Mouse (Mus musculus) midbrain, embryonic 10.5 days (tissue): ENCODE measurements around the gene Ip6k3. TPM values are rescaled to one million over a fixed set of nuclear protein-coding genes. Genes with fewer than 3 reads are reported as not detected.

ENCODE experiments used
- DNase-seq: peaks from one replicate; pipeline ENCODE4 v3.0.0-alpha.2; 2017; ENCODE audit warnings: low spot score
- H3K27ac ChIP-seq: fragments of 300-500 bp; sonication (generic); replicated peaks from 2 replicates; pipeline ENCODE4 v1.5.1; 2016; ENCODE audit warnings: mild to moderate bottlenecking
- H3K27me3 ChIP-seq: fragments of 300-500 bp; sonication (generic); 2 replicates; pipeline ENCODE4 v1.6.1; 2016; ENCODE audit warnings: low read depth, mild to moderate bottlenecking; ENCODE audit not compliant: poor library complexity, severe bottlenecking
- H3K36me3 ChIP-seq: fragments of 300-500 bp; sonication (generic); 2 replicates; pipeline ENCODE4 v1.6.1; 2016; ENCODE audit warnings: mild to moderate bottlenecking, moderate library complexity
- H3K4me1 ChIP-seq: fragments of 300-500 bp; sonication (generic); 2 replicates; pipeline ENCODE4 v1.6.1; 2016
- H3K4me3 ChIP-seq: fragments of 300-500 bp; sonication (generic); 2 replicates; pipeline ENCODE4 v1.5.1; 2016; ENCODE audit warnings: mild to moderate bottlenecking, moderate library complexity
- H3K9me3 ChIP-seq: fragments of 300-500 bp; sonication (generic); replicated peaks from 2 replicates; pipeline ENCODE4 v1.6.1; 2016; ENCODE audit warnings: mild to moderate bottlenecking
- WGBS: fragments of 180-500 bp; shearing (Covaris S2); methylation state at CpG from one replicate; pipeline ENCODE4 v1.1.7; 2016; 5-methylcytosine and 5-hydroxymethylcytosine counted together
- polyA plus RNA-seq: library from polyadenylated mRNA; unstranded; fragments of >200 nt; fragmentation: Nextera tagmentation; extraction: Ambion mirVana; gene quantifications from 2 replicates; pipeline ENCODE4 v1.2.1, GENCODE M21; 2016

The Ip6k3 gene
- polyA plus RNA-seq, 1 experiment from 2014 or later, result not detected

DNA sequence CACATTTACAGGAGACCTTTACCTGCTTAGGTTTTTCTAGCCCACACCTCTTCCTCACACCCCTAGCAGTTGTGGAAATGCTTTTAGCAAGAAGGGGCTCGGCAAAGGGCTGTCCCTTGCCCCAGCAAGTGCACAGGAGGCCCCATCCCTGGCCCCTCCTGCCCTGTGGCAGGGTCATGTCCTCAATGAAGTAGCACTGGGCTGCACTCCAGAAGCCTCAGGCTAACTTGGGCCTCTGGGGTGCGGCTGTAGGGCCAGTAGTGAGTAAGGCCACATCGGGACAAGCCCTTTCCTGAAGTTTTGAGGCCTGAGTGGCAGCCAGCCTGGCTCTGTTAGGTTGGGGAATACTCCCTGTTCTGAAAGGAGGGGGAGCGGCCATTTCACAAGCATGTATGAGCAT lies 6.7 kb downstream of the Ip6k3 start:
- WGBS, result 85% methylated on average over 4 of the region's 4 CpGs
- DNase-seq, result no peak
- Histone ChIP-seq H3K27me3 (peaks cover 8% of the 10 kb centered on the region; the same call in 1 of the 2 replicates), H3K4me1 (peaks cover 4% of the 10 kb centered on the region; the same call in 1 of the 2 replicates), H3K9me3 (no peaks in the 10 kb centered on the region), H3K27ac (0 out of 2 replicates have a peak overlapping the region, but pooled peaks have one; percentile 17), H3K36me3 (no peaks in the 10 kb centered on the region), H3K4me3 (no peak overlapping the region)

DNA sequence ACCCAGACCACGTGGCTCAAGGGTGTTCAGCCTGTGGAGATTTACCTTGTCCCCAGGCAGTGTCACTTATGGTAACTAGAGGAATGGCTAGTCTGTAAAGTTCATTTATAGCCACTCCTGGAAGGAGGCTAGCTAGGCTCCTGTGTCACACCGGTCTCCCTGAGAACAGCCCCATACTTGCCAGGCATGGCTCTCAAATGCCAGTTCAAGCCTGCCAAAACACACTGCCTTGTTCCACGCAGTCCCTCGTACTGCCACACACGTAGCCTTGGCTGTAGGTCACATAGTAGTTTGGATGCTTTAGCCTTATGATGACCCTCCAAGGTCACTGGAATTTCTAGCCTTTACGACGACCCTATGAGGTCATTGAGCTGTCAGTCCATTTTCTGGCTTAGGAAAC lies 8.4 kb downstream of the Ip6k3 start:
- Histone ChIP-seq H3K36me3 (no peaks in the 10 kb centered on the region), H3K27me3 (peaks cover 8% of the 10 kb centered on the region; the same call in 1 of the 2 replicates), H3K27ac (no peak overlapping the region), H3K4me1 (peaks cover 7% of the 10 kb centered on the region; the same call in 1 of the 2 replicates), H3K9me3 (no peaks in the 10 kb centered on the region), H3K4me3 (no peak overlapping the region)
- no peak for DNase-seq
- whole genome bisulfite sequencing, result 81% methylated on average over 7 of the region's 7 CpGs

DNA sequence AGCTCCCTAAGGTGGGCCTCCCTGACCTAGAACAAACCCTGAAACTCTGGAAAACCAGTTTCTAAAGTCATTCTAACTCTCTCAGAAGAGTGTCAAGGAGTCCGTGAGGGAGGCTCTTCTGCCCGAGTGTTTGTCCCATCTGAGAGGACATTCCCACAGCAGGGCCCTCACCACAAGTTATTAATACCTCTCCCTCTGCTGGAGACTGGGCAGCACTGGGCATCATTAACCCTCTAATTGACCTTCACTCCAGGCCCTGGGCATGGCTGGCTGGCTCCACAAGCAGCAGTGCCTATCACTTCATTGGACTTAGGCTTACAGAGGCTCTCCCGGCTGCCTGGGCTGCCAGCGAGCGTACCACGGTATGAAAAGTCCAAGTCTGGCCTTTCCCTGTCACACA lies 9.2 kb downstream of the Ip6k3 start:
- H3K4me3 ChIP-seq, result no peak overlapping the region
- peaks cover 8% of the 10 kb centered on the region; the same call in 1 of the 2 replicates for H3K27me3 ChIP-seq
- no peak for DNase-seq
- WGBS, result 90% methylated on average over 6 of the region's 6 CpGs
- no peak overlapping the region; the same call in 1 of the 2 replicates for H3K27ac ChIP-seq
- H3K9me3 ChIP-seq, result no peaks in the 10 kb centered on the region
- no peaks in the 10 kb centered on the region for H3K36me3 ChIP-seq
- H3K4me1 ChIP-seq, result peaks cover 14% of the 10 kb centered on the region

DNA sequence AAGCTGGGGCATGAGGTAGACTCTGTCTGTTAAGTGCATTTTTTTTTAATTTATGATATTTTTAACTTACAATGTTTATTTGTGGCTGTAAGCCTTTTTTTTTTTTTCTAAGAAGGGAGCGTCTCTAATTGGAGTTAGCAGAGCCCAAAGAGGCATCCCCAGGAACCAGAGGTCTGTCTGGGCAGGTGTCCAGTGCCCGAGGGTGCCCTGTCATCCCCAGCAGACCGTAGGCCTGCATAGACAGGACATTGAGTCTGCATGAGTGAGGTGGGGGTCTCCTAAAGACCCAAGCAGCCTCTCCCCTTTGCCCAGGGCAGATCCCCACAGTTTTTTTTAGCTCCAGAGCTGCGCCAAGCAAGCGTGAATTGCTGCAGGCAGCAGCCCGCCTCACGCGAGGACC lies 11.8 kb downstream of the Ip6k3 start:
- peaks cover 5% of the 10 kb centered on the region; the same call in 1 of the 2 replicates for H3K27me3 ChIP-seq
- peak overlapping the region; percentile 49; the same call in 1 of the 2 replicates for H3K27ac ChIP-seq
- no peak for DNase-seq
- H3K4me3 ChIP-seq, result no peak overlapping the region
- H3K4me1 ChIP-seq, result peaks cover 31% of the 10 kb centered on the region
- no peaks in the 10 kb centered on the region for H3K36me3 ChIP-seq
- WGBS, result 82% methylated on average over 8 of the region's 8 CpGs
- no peaks in the 10 kb centered on the region for H3K9me3 ChIP-seq

DNA sequence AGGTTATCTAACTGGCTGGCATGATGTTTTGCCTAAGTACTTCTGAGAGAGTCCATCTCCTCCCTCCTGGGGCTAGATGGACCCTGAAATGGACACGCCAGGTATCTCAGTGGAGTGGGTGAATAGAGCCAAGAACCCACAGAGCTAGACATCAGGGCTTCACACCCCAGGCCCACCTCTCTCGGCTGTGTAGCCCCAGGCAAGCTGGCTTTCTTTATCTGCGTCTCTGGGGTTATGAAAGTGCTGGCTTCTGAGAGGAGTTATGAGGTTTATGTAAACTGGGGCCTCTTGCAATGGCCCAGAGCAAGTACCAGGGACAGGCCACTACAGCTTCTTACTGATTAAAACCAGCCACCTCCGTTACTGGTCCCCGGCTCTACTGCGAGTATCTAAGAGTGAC lies 12.7 kb downstream of the Ip6k3 start:
- no peak for DNase-seq
- H3K4me1 ChIP-seq, result peaks cover 32% of the 10 kb centered on the region
- 83% methylated on average over 6 of the region's 6 CpGs for WGBS
- H3K27me3 ChIP-seq, result peaks cover 5% of the 10 kb centered on the region; the same call in 1 of the 2 replicates
- H3K9me3 ChIP-seq, result no peaks in the 10 kb centered on the region
- no peak overlapping the region for H3K27ac ChIP-seq
- no peak overlapping the region for H3K4me3 ChIP-seq
- no peaks in the 10 kb centered on the region for H3K36me3 ChIP-seq

DNA sequence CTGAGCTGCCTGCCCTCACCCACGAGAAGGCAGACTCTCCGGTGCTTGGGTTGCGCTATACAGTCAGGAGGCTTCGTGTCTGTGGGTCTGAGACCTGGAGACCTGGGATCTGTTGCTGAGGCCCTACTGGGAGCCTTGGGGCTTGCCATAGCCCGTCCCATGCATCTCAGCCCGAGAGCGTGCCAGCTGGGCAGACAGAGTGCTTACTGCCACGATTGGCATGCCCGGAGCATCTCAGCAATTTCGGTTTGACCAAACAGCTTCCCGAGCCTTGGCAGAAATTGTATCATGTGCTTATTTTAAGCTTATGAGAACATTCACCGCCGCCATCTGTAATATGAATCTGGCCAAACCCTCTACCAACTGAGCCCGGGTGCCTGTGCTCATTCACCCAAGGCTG lies 13.3 kb downstream of the Ip6k3 start:
- Histone ChIP-seq H3K4me3 (no peak overlapping the region), H3K27ac (no peak overlapping the region), H3K36me3 (no peaks in the 10 kb centered on the region), H3K4me1 (peaks cover 32% of the 10 kb centered on the region), H3K9me3 (no peaks in the 10 kb centered on the region), H3K27me3 (peaks cover 5% of the 10 kb centered on the region; the same call in 1 of the 2 replicates)
- no peak for DNase-seq
- 89% methylated on average over 14 of the region's 14 CpGs for WGBS

DNA sequence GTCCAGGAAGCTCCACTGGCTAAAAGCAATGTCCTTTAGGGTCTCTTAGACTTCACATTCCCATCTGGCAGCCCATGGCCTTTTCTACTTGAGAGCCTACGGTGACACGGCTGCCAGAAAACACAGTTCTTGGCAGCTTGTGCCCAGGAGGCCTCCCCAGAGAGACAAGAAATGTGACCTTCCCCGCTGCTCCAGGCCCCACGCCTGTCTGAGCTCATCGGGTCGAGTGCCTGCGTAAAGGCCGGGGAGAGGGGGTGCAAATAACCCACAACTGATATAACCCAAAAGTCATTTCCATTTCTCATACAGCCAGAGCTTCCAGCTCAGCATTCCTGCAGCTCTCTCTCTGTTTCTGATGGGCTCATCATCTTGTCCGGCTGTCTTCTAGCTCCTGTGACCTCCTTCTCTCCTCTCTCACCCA lies 13.8 kb downstream of the Ip6k3 start:
- H3K4me3 ChIP-seq, result no peak overlapping the region
- 0 out of 2 replicates have a peak overlapping the region, but pooled peaks have one; percentile 59 for H3K27ac ChIP-seq
- DNase-seq, result no peak
- H3K4me1 ChIP-seq, result peaks cover 36% of the 10 kb centered on the region
- H3K27me3 ChIP-seq, result peaks cover 5% of the 10 kb centered on the region; the same call in 1 of the 2 replicates
- WGBS, result 73% methylated on average over 9 of the region's 9 CpGs
- H3K36me3 ChIP-seq, result no peaks in the 10 kb centered on the region
- no peaks in the 10 kb centered on the region for H3K9me3 ChIP-seq

DNA sequence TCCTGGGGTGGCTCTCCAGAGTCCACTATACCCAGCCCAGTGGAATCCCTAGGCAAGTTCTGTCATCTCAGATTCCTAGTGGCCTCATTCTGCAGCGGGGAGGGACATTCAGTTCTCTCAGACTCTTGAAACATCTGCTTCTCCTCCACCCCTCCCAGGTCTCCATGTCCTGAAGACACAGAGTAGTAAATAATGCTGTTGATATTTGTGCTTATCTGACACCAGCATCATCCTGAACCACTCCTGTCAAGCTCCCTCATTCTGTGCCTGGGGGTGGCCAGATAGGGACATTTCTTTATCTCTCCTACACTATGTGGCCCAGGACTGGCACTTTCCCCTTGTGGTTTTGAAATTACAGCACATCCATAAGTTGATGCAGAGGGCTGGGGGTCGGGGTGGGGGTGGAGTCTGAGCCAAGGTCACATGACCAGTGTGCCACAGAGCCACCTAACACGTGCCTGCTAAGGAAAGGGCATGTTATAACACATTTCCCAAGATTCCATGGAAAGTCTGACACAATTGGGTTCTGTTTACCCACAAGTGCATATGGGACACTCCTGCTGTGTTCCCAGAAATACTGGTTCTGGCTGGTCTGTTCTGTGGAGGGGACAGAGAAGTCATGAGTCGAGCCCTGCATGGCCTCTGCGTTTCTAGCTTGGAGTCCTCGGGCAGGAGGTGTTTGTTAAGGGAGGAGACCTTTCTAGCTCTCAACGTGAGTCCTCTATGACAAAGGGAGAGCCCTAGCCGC lies 14.4 kb downstream of the Ip6k3 start:
- H3K4me1 ChIP-seq, result peaks cover 42% of the 10 kb centered on the region

DNA sequence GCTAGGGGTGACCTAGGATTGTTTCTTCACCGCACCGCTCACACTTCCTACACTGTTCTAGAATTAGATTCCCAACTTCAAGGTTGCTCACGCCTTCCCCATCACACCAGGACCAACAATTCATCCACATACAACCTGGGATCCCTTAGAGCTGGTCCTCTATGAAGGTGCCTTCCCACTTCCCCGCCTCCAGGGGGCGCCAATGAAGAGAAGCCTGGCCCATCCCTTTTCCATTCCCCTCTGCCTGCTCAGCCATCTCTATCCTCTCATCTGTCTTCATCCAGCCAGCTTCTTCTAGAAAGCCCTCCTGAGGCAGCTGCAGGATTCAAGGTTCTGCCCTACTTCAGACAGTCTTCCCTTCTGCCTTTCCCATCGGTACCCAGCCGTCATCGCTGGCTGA lies 16.2 kb downstream of the Ip6k3 start:
- H3K4me3 ChIP-seq, result no peak overlapping the region
- no peaks in the 10 kb centered on the region for H3K9me3 ChIP-seq
- H3K27ac ChIP-seq, result no peak overlapping the region
- peaks cover 47% of the 10 kb centered on the region for H3K4me1 ChIP-seq
- WGBS, result 68% methylated on average over 8 of the region's 8 CpGs
- no peak for DNase-seq
- H3K27me3 ChIP-seq, result no peaks in the 10 kb centered on the region
- no peaks in the 10 kb centered on the region for H3K36me3 ChIP-seq

More for the DNA sequence above, 14.4 kb downstream of the Ip6k3 start:
- Histone ChIP-seq H3K36me3 (no peaks in the 10 kb centered on the region), H3K27me3 (no peaks in the 10 kb centered on the region), H3K4me3 (no peak overlapping the region), H3K27ac (0 out of 2 replicates have a peak overlapping the region, but pooled peaks have one; percentile 59), H3K9me3 (no peaks in the 10 kb centered on the region)
- 67% methylated on average over 8 of the region's 8 CpGs for WGBS
- DNase-seq, result no peak

DNA sequence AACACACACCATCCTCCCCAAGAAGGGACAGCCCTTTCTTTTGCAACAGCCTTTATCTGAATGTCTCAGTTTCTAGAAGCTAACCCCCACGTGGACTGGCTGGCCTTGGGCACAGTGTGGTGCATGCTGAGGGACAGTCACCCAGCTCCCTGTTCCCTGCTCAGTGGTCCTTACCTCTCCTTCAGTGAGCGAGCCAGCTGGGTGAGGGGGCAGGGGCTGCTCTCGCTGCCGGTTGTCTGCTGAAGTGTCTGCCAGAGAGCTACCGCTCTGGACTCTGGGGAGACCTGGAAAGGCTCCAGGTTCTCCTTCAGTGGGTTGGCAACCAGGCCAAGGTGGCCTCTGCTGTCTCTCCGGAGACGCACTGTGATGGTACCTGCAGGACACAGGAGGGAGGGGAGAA lies 16.7 kb downstream of the Ip6k3 start:
- H3K36me3 ChIP-seq, result no peaks in the 10 kb centered on the region
- no peaks in the 10 kb centered on the region for H3K9me3 ChIP-seq
- no peaks in the 10 kb centered on the region for H3K27me3 ChIP-seq
- no peak for DNase-seq
- WGBS, result 78% methylated on average over 7 of the region's 7 CpGs
- 0 out of 2 replicates have a peak overlapping the region, but pooled peaks have one; percentile 17 for H3K27ac ChIP-seq
- H3K4me1 ChIP-seq, result peaks cover 47% of the 10 kb centered on the region
- no peak overlapping the region for H3K4me3 ChIP-seq

DNA sequence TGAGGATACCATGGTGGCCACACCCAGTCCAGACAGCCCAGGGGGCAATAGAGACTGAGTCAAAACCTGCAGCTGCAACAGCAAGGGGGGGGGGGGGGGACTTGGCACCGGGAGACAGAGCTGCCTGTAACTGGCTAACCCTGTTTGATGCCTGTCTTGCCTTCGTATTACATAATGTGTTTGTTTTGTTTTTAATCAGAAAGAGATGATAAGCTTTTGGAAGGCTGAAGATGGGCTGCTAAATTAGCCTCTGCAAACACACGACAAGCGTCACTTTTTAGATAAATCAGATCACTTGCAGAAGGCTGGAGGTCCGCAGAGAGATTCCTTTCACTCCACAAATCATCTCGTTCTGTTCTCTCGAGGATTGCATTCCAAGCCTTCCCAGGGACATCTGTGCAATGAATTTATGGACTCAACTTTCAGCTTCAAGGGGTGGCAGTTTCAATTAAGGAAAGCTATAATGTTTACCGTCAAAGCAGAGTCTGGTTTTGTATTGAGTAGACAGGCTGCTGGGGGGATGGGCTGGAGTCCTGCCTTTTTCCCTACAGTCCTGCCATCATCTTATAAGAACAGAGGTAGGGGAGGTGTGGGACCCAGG lies 21.2 kb downstream of the Ip6k3 start:
- no peak overlapping the region for H3K27ac ChIP-seq
- H3K4me3 ChIP-seq, result no peak overlapping the region
- H3K36me3 ChIP-seq, result no peaks in the 10 kb centered on the region
- H3K9me3 ChIP-seq, result no peaks in the 10 kb centered on the region
- WGBS, result 50% methylated on average over 8 of the region's 8 CpGs
- H3K27me3 ChIP-seq, result no peaks in the 10 kb centered on the region
- DNase-seq, result no peak
- H3K4me1 ChIP-seq, result peaks cover 40% of the 10 kb centered on the region

DNA sequence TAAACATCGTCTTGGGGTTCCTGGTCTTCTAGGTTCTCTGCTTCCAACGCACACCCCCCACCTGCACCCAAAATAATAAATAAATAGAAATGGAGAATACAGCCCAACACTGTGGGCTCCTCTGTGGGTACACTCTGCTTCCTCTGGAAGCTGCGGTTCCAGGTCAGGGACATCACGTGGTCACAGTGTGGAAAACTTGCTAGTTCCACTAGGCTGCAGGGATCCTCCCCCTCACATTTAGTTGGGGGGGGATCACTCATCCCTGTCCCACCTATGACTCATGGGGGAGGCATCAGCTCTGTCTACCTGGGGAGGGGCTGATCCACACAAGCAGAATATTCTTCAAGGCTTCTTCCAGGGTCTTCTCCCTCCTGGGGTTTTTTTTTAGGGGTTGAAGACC lies 23.4 kb downstream of the Ip6k3 start:
- Histone ChIP-seq H3K4me3 (no peak overlapping the region), H3K4me1 (peaks cover 50% of the 10 kb centered on the region), H3K27ac (no peak overlapping the region), H3K27me3 (no peaks in the 10 kb centered on the region), H3K36me3 (no peaks in the 10 kb centered on the region), H3K9me3 (no peaks in the 10 kb centered on the region)
- WGBS, result 86% methylated on average over 4 of the region's 4 CpGs
- no peak for DNase-seq

DNA sequence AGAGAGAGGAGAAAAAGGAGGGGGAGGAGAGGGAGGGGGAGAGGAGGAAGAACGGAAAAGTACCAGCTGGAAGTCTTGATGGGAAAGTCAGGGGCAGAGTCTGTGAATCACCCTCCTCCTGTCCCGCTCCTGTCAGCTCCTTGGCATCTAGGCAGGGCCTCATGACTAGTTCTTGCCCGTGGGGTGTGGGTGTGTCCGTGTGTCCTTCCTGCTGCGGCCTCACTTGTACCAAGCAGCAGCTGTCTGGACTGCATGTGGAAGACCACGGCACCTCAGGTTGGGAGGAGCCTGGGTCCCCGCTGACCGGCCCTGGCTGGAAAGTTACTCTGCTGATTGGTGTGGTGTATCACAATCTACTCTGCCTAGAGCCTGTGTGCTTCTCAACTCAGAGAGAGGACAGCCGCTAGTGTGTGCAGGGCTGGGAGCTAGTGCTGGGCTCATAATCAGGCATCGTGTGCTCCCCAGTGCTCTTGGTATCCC lies 25.6 kb downstream of the Ip6k3 start:
- 73% methylated on average over 10 of the region's 10 CpGs for WGBS
- H3K27ac ChIP-seq, result no peak overlapping the region

More for the DNA sequence above, 25.6 kb downstream of the Ip6k3 start:
- no peaks in the 10 kb centered on the region for H3K27me3 ChIP-seq
- DNase-seq, result no peak
- no peak overlapping the region for H3K4me3 ChIP-seq
- no peaks in the 10 kb centered on the region for H3K36me3 ChIP-seq
- no peaks in the 10 kb centered on the region for H3K9me3 ChIP-seq
- peaks cover 43% of the 10 kb centered on the region for H3K4me1 ChIP-seq
